In genomic region chr1:179588230-179588629, GRCm38 (mm10) we compare ENCODE assay signal across 10 mouse cellular contexts. TPM values are rescaled to one million over a fixed set of nuclear protein-coding genes. Genes with fewer than 3 reads are reported as not detected.
A peak's percentile ranks its signal among the peaks of the same experiment; 100 is the strongest.
DNase-seq lines count a peak whose midpoint lies in the region; ATAC-seq lines count a peak whose summit lies in the region.
"Had no signal": no experiment of that assay in that cellular context is flagged by ENCODE, and none has a peak within 500 bp of the region (broad histone marks: within the 10 kb centered on the region; RNA-seq: fewer than 3 reads in every experiment).

No protein-coding gene starts in this region.

- H3K4me3 ChIP-seq in hindbrain, embryonic 13.5 days, result no peak overlapping the region
- H3K4me3 ChIP-seq in hindbrain, embryonic 11.5 days (ENCODE audit: low read depth, low read length), result no peak overlapping the region
- H3K4me3 ChIP-seq in heart, embryonic 16.5 days (ENCODE audit: low read length), result no peak overlapping the region

- ATAC-seq in hindbrain, embryonic 13.5 days (ENCODE audit: low FRiP score), result no peak
- no peak for ATAC-seq in hindbrain, embryonic 11.5 days (ENCODE audit: low FRiP score)
- ATAC-seq in heart, embryonic 16.5 days (replicated peaks; ENCODE audit: extremely low read depth, insufficient read depth, low FRiP score), result peak; percentile 34; the same call in 1 of the 2 replicates

- no peak for DNase-seq in hindbrain, embryonic 11.5 days (ENCODE audit: low spot score)
- peak; percentile 95 for DNase-seq in brain, adult 2 months (ENCODE audit: low read depth, low spot score)
- DNase-seq in cerebellum, adult 11-12 months, result peak; percentile 86
- DNase-seq in kidney, postnatal 36 days, result no peak
- DNase-seq in ovary, postnatal 14 days (ENCODE audit: low spot score), result no peak
- DNase-seq: kidney, postnatal 25 days; lung, embryonic 14.5 days; thymus, postnatal 4 days had no signal

- H3K27me3 ChIP-seq in hindbrain, embryonic 13.5 days, result no peaks in the 10 kb centered on the region
- no peaks in the 10 kb centered on the region for H3K27me3 ChIP-seq in hindbrain, embryonic 11.5 days (ENCODE audit: control insufficient read depth, insufficient read depth, low read length)
- no peaks in the 10 kb centered on the region for H3K27me3 ChIP-seq in heart, embryonic 16.5 days (ENCODE audit: control insufficient read depth, insufficient read depth, low read length)

- WGBS in hindbrain, embryonic 13.5 days, result 69% methylated on average over 4 of the region's 4 CpGs
- WGBS in hindbrain, embryonic 11.5 days, result 91% methylated on average over 4 of the region's 4 CpGs
- 55% methylated on average over 4 of the region's 4 CpGs for WGBS in heart, embryonic 16.5 days

- no peak overlapping the region for H3K4me2 ChIP-seq in hindbrain, embryonic 13.5 days
- no peak overlapping the region for H3K4me2 ChIP-seq in hindbrain, embryonic 11.5 days (replicated peaks; ENCODE audit: low read depth, low read length)
- peak overlapping the region; percentile 15; the same call in 1 of the 2 replicates for H3K4me2 ChIP-seq in heart, embryonic 16.5 days (ENCODE audit: low read depth, low read length)
- H3K4me2 ChIP-seq: lung, embryonic 14.5 days had no signal

- H3K27ac ChIP-seq in hindbrain, embryonic 13.5 days, result peak overlapping the region; percentile 70
- H3K27ac ChIP-seq in hindbrain, embryonic 11.5 days (ENCODE audit: low read depth, low read length), result no peak overlapping the region
- peak overlapping the region; percentile 80 for H3K27ac ChIP-seq in heart, embryonic 16.5 days (ENCODE audit: low read length)

- peaks cover 8% of the 10 kb centered on the region for H3K36me3 ChIP-seq in hindbrain, embryonic 13.5 days
- H3K36me3 ChIP-seq in hindbrain, embryonic 11.5 days (ENCODE audit: control insufficient read depth, insufficient read depth, low read length), result no peaks in the 10 kb centered on the region
- peaks cover 7% of the 10 kb centered on the region for H3K36me3 ChIP-seq in heart, embryonic 16.5 days (ENCODE audit: control insufficient read depth, insufficient read depth)

- peaks cover 25% of the 10 kb centered on the region for H3K4me1 ChIP-seq in hindbrain, embryonic 13.5 days (replicated peaks)
- no peaks in the 10 kb centered on the region for H3K4me1 ChIP-seq in hindbrain, embryonic 11.5 days (replicated peaks; ENCODE audit: control insufficient read depth, insufficient read depth, low read length)
- peaks cover 44% of the 10 kb centered on the region for H3K4me1 ChIP-seq in heart, embryonic 16.5 days (ENCODE audit: control insufficient read depth, insufficient read depth, low read length)

- H3K9ac ChIP-seq in hindbrain, embryonic 13.5 days, result 0 out of 2 replicates have a peak overlapping the region, but pooled peaks have one; percentile 8
- H3K9ac ChIP-seq in hindbrain, embryonic 11.5 days (ENCODE audit: low read depth, low read length), result no peak overlapping the region
- H3K9ac ChIP-seq in heart, embryonic 16.5 days (ENCODE audit: low read length), result peak overlapping the region; percentile 49; the same call in 1 of the 2 replicates
- H3K9ac ChIP-seq: lung, embryonic 14.5 days had no signal

- no peaks in the 10 kb centered on the region for H3K9me3 ChIP-seq in hindbrain, embryonic 13.5 days
- H3K9me3 ChIP-seq in hindbrain, embryonic 11.5 days (ENCODE audit: control insufficient read depth, low read length), result no peaks in the 10 kb centered on the region
- no peaks in the 10 kb centered on the region for H3K9me3 ChIP-seq in heart, embryonic 16.5 days (replicated peaks; ENCODE audit: control insufficient read depth, low read length)

RNA-seq across cellular contexts. Expression of gene Cnst, which starts 42.1 kb away (rescaled TPM):
- 27.7 and 30.9 TPM in 2 replicates for polyA plus RNA-seq in hindbrain, embryonic 13.5 days (2015; fragmentation: Nextera tagmentation; extraction: Ambion mirVana)
- polyA plus RNA-seq in hindbrain, embryonic 11.5 days (2014; fragmentation: Nextera tagmentation; extraction: Ambion mirVana), result 22.6 and 26.8 TPM in 2 replicates
- 20.9 and 21.3 TPM in 2 replicates for polyA plus RNA-seq in heart, embryonic 16.5 days (2015; fragmentation: Nextera tagmentation; extraction: Ambion mirVana)

RNA-seq across cellular contexts. Expression of gene Tfb2m, which starts 42.2 kb away (rescaled TPM):
- polyA plus RNA-seq in hindbrain, embryonic 13.5 days (2015; fragmentation: Nextera tagmentation; extraction: Ambion mirVana), result 35.2 and 39.0 TPM in 2 replicates
- polyA plus RNA-seq in hindbrain, embryonic 11.5 days (2014; fragmentation: Nextera tagmentation; extraction: Ambion mirVana), result 26.8 and 31.4 TPM in 2 replicates
- polyA plus RNA-seq in heart, embryonic 16.5 days (2015; fragmentation: Nextera tagmentation; extraction: Ambion mirVana), result 25.1 and 27.9 TPM in 2 replicates

Comparison
In these comparisons a context has a peak if more than half of its experiments do, and no peak if none do; other contexts are left out.
1. DNase-seq: peak in brain, adult 2 months (single experiment) and cerebellum, adult 11-12 months (single experiment); none in hindbrain, embryonic 11.5 days (single experiment), kidney, postnatal 36 days (0 of 2) and ovary, postnatal 14 days (single experiment).